Mouse (Mus musculus) C2C12 (cell line): Measurements from ENCODE around the gene Gm34653.
A peak's percentile ranks its signal among the peaks of the same experiment; 100 is the strongest.

Experiments used
- CEBPB ChIP-seq: IDR thresholded peaks from one replicate; pipeline ENCODE4 v1.6.1; 2011; ENCODE audit warnings: low read depth, mild to moderate bottlenecking, control low read depth, moderate library complexity
- CTCF ChIP-seq: IDR thresholded peaks from one replicate; pipeline ENCODE4 v1.5.1; 2011; ENCODE audit not compliant: control insufficient read depth, insufficient read depth, insufficient read length
- FOSL1 ChIP-seq: IDR thresholded peaks from one replicate; pipeline ENCODE4 v1.8.0; 2011; ENCODE audit warnings: mild to moderate bottlenecking, low read length; ENCODE audit not compliant: poor library complexity, insufficient read depth, severe bottlenecking
- MYOD1 ChIP-seq: IDR thresholded peaks from one replicate; pipeline ENCODE4 v1.6.1; 2011; ENCODE audit warnings: low read depth; ENCODE audit not compliant: control insufficient read depth, insufficient read length
- MYOG ChIP-seq: IDR thresholded peaks from one replicate; pipeline ENCODE4 v1.6.1; 2011; ENCODE audit not compliant: control insufficient read depth, insufficient read length; ENCODE audit errors: extremely low read depth
- USF1 ChIP-seq: IDR thresholded peaks from one replicate; pipeline ENCODE4 v1.6.1; 2011; ENCODE audit warnings: low read depth, mild to moderate bottlenecking, control low read depth, moderate library complexity

DNA sequence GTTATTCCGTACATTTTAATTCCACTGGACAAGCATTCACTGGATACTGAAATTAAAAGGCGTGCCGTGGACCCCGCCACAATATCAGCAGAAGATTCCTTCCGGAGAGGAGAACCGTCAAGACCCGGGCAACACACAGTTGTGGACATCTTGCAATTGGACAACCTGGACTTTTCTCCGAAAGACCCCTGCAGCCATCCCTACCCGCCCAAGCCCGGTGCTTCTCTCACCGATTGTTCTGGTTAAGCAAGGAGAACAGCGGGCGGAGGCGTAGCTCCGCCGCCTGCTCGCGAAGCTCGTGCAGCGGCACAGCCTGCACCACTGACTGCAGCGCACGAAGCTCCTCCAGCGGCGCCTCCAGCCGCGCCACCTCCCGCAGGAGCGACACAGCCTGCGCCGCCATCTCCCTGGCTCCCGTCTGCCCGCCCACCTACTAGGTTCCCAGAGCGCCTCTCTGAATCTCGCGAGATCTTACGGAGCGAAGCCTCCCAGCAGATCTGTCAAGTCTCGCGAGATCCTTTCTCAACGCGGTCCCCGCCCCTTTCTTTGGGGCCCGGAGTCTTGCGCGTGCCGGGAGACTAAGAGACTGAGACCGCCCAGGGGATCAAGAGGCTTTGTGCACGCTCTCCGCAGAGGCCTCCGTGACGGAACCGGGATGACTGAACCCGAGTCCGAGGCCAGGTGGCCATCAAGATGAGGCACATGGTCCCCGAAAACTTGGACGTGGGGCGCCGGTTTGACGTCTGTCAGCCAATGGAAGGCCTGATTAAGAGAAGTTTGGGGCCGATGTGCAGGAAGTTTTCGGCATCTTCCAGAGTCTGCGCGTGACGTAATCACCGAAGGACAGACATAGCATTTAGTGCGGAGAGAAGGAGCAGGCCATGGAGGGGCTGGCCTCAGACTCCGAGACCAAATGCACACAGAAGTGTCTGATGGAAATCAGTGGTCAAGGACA lies 38.0 kb downstream of the Gm34653 start:
- no peak for TF ChIP-seq CTCF
- no peak for TF ChIP-seq MYOG
- TF ChIP-seq MYOD1 = no peak
- peak; percentile 1 for TF ChIP-seq USF1
- no peak for TF ChIP-seq FOSL1
- TF ChIP-seq CEBPB = no peak
